Mouse (Mus musculus): ENCODE data around the gene Med24.
"Not testable (repeated sequence)": the region's sequence is repeated elsewhere in the genome, so short reads cannot be mapped to it uniquely, and the experiment has no call there.

Med24 gene

GRCm38 (mm10) chr11:98745932-98746853 is 17.0 kb upstream of the Med24 start:
- DNase-seq: no peak

GRCm38 (mm10) chr11:98744456-98745019 is 15.3 kb upstream of the Med24 start:
- DNase-seq: no peak

- no peak for DNase-seq
Observed at GRCm38 (mm10) chr11:98743655-98744345, 14.6 kb upstream of the Med24 start.

- DNase-seq: no peak
Observed at GRCm38 (mm10) chr11:98742397-98743291, 13.4 kb upstream of the Med24 start.

GRCm38 (mm10) chr11:98741622-98742396 is 12.6 kb upstream of the Med24 start:
- peak in 1 of 2 experiments; percentile 61 for DNase-seq

- DNase-seq: no peak
Observed at GRCm38 (mm10) chr11:98741051-98741620, 11.9 kb upstream of the Med24 start.

- no peak for DNase-seq
Observed at GRCm38 (mm10) chr11:98740393-98741050, 11.3 kb upstream of the Med24 start, which contains the start of gene Thra. Thra (plus strand) TSS chr11:98740638.

- DNase-seq: no peak
Observed at GRCm38 (mm10) chr11:98740026-98740392, 10.8 kb upstream of the Med24 start.

- DNase-seq: no peak
Observed at GRCm38 (mm10) chr11:98738925-98739324, 9.7 kb upstream of the Med24 start.

GRCm38 (mm10) chr11:98738428-98738911 is 9.2 kb upstream of the Med24 start:
- no peak for DNase-seq

GRCm38 (mm10) chr11:98737220-98737619 is 8.0 kb upstream of the Med24 start:
- not testable (repeated sequence) for DNase-seq

- no peak for DNase-seq
Observed at GRCm38 (mm10) chr11:98736176-98736575, 6.9 kb upstream of the Med24 start.

- no peak for DNase-seq
Observed at GRCm38 (mm10) chr11:98735111-98735510, 5.9 kb upstream of the Med24 start.

GRCm38 (mm10) chr11:98734020-98734419 is 4.8 kb upstream of the Med24 start:
- no peak for DNase-seq

- no peak for DNase-seq
Observed at GRCm38 (mm10) chr11:98731134-98731533, 1.9 kb upstream of the Med24 start.

- DNase-seq: no peak
Observed at GRCm38 (mm10) chr11:98730727-98731126, 1.5 kb upstream of the Med24 start.

GRCm38 (mm10) chr11:98725926-98726506 is 3.2 kb downstream of the Med24 start:
- DNase-seq: no peak

- no peak for DNase-seq
Observed at GRCm38 (mm10) chr11:98723098-98723497, 6.1 kb downstream of the Med24 start.

GRCm38 (mm10) chr11:98721458-98722226 is 7.6 kb downstream of the Med24 start:
- DNase-seq: no peak
